ENCODE assay signal across 10 mouse cellular contexts in the genomic region with DNA sequence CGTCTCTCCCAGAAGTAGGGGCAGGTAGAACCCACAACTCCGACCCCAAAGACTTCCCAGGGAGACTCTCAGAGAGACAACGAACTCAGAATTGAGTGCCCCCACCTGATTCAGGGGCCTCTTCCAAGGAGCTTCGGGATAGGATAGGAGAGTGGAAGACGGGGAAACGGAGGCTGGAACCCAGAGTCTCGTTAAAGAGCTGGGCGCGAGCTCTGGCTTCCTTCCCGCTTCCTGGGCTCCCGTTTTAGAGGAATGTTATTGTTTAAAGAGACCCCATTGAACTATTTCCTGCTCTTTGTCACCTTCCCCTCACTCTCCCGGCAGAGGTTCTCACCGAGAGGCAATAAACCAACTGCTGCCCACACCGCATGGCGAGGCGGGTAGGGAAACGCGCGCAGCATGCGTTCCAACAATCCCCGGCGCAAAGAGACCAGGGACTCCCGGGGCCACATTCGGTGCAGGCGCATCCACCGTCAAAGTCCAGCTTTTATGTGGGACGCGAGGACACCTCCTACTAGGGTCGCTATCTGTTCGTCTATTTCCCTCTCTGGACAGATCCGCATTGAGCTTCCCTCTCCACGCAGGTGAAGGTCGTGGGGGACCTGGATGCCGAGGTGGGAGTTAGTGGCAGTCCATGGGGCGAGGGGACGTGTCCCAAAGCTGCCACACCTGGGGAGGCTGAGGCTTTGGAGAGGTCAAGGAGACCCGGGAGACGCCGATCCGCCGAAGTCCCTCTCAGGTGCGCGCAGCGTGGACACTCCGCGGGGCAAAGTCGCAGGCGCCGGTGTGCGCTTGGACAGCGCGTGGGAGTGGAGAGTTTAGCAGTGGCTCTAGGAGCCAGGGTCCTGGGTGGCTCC. TPM values are rescaled to one million over a fixed set of nuclear protein-coding genes. Genes with fewer than 3 reads are reported as not detected.
DNase-seq lines count a peak whose midpoint lies in the region; ATAC-seq and TF ChIP-seq lines count a peak whose summit lies in the region.
"Had no signal": no experiment of that assay in that cellular context is flagged by ENCODE, and none has a peak within 500 bp of the region (broad histone marks: within the 10 kb centered on the region; RNA-seq: fewer than 3 reads in every experiment).

No protein-coding gene starts in this region.

- peaks cover 100% of the 10 kb centered on the region for H3K27me3 ChIP-seq in heart, embryonic 14.5 days (ENCODE audit: control insufficient read depth, insufficient read depth, low read length)
- H3K27me3 ChIP-seq in hindbrain, embryonic 10.5 days (ENCODE audit: insufficient read depth, poor library complexity, severe bottlenecking), result peaks cover 100% of the 10 kb centered on the region
- H3K27me3 ChIP-seq in midbrain, embryonic 13.5 days, result peaks cover 100% of the 10 kb centered on the region

- H3K9ac ChIP-seq in heart, embryonic 14.5 days (ENCODE audit: low read length), result no peak overlapping the region
- no peak overlapping the region for H3K9ac ChIP-seq in ES-E14 (ENCODE audit: insufficient read depth, low read depth, low read length, poor library complexity, severe bottlenecking)
- no peak overlapping the region for H3K9ac ChIP-seq in midbrain, embryonic 13.5 days (replicated peaks)

- no peak for DNase-seq in heart, postnatal 4 days
- DNase-seq in ES-E14 (ENCODE audit: low read depth, low spot score), result no peak
- DNase-seq in hindbrain, embryonic 10.5 days (ENCODE audit: low spot score), result peak; percentile 35
- no peak for DNase-seq in adrenal gland, adult 2 months
- DNase-seq in lung, adult 18-20 months, result no peak
- DNase-seq: adrenal gland, postnatal 14 days had no signal

- H3K36me3 ChIP-seq in heart, embryonic 14.5 days (ENCODE audit: control insufficient read depth, insufficient read depth, low read length), result no peaks in the 10 kb centered on the region
- H3K36me3 ChIP-seq in ES-E14 (ENCODE audit: control insufficient read depth, insufficient read depth, low read length, poor library complexity, severe bottlenecking), result no peaks in the 10 kb centered on the region
- no peaks in the 10 kb centered on the region for H3K36me3 ChIP-seq in hindbrain, embryonic 10.5 days
- no peaks in the 10 kb centered on the region for H3K36me3 ChIP-seq in midbrain, embryonic 13.5 days

- no peak for ATAC-seq in heart, embryonic 14.5 days (ENCODE audit: insufficient number of reproducible peaks, insufficient read depth, low FRiP score, low read depth)
- ATAC-seq in midbrain, embryonic 13.5 days, result no peak
- no peak for ATAC-seq in erythroblast, adult 5-6 weeks (replicated peaks; ENCODE audit: low FRiP score, poor library complexity, severe bottlenecking)

- no peaks in the 10 kb centered on the region for H3K9me3 ChIP-seq in heart, embryonic 14.5 days (ENCODE audit: control insufficient read depth, low read length)
- H3K9me3 ChIP-seq in ES-E14 (ENCODE audit: control insufficient read depth, insufficient read depth, low read depth, low read length), result no peaks in the 10 kb centered on the region
- no peaks in the 10 kb centered on the region for H3K9me3 ChIP-seq in hindbrain, embryonic 10.5 days
- no peaks in the 10 kb centered on the region for H3K9me3 ChIP-seq in midbrain, embryonic 13.5 days

- H3K27ac ChIP-seq in heart, embryonic 14.5 days (replicated peaks in 1 of 2; ENCODE audit: control insufficient read depth in 1 of 2, insufficient read depth in 1 of 2, low read depth in 2 of 2, low read length in 2 of 2), result no peak overlapping the region
- no peak overlapping the region for H3K27ac ChIP-seq in ES-E14 (ENCODE audit: insufficient read depth, low read depth, low read length, poor library complexity, severe bottlenecking)
- H3K27ac ChIP-seq in hindbrain, embryonic 10.5 days, result no peak overlapping the region
- H3K27ac ChIP-seq in midbrain, embryonic 13.5 days, result no peak overlapping the region

- under 1% methylated on average over 52 of the region's 52 CpGs for WGBS in heart, embryonic 14.5 days
- under 1% methylated on average over 52 of the region's 52 CpGs for WGBS in hindbrain, embryonic 10.5 days
- under 1% methylated on average over 49 of the region's 52 CpGs for WGBS in midbrain, embryonic 13.5 days

- peaks cover 8 to 17% of the 10 kb centered on the region in 2 experiments; a peak in 3 of 4 replicates for H3K4me1 ChIP-seq in heart, embryonic 14.5 days (ENCODE audit: control insufficient read depth in 2 of 2, insufficient read depth in 2 of 2, low read length in 2 of 2)
- H3K4me1 ChIP-seq in ES-E14 (ENCODE audit: control insufficient read depth in 2 of 2, insufficient read depth in 2 of 2, low read length in 2 of 2, poor library complexity in 1 of 2), result peaks cover 0 to 20% of the 10 kb centered on the region in 2 experiments; a peak in 3 of 4 replicates
- H3K4me1 ChIP-seq in hindbrain, embryonic 10.5 days (replicated peaks), result peaks cover 42% of the 10 kb centered on the region
- H3K4me1 ChIP-seq in midbrain, embryonic 13.5 days (replicated peaks), result peaks cover 20% of the 10 kb centered on the region

- H3K4me2 ChIP-seq in heart, embryonic 14.5 days (ENCODE audit: low read length), result peak overlapping the region; percentile 60
- peak overlapping the region; percentile 45 for H3K4me2 ChIP-seq in midbrain, embryonic 13.5 days (replicated peaks)

- in situ Hi-C loops in ES-E14 (cut with MboI; ENCODE audit: low sequenced_read_pairs in 2 of 2, unreplicated experiment in 2 of 2), result no loop called here

- H3K4me3 ChIP-seq in heart, embryonic 14.5 days (ENCODE audit: control insufficient read depth in 1 of 2, insufficient read depth in 1 of 2, low read depth in 1 of 2, low read length in 2 of 2), result peak overlapping the region in 1 of 2 experiments; percentile 31; a peak in 2 of 4 replicates
- peak overlapping the region; percentile 54 to 62 for H3K4me3 ChIP-seq in ES-E14 (ENCODE audit: insufficient read depth in 1 of 2, low read depth in 1 of 2, low read length in 2 of 2, poor library complexity in 1 of 2, severe bottlenecking in 1 of 2)
- H3K4me3 ChIP-seq in hindbrain, embryonic 10.5 days, result peak overlapping the region; percentile 46
- peak overlapping the region; percentile 22 for H3K4me3 ChIP-seq in midbrain, embryonic 13.5 days (replicated peaks)

TF ChIP-seq in ES-E14, 5 proteins besides CTCF, POLR2A, EP300 and RAD21:
- no peak for TF ChIP-seq HCFC1 (IDR thresholded peaks at IDR 0.05; ENCODE audit: borderline replicate concordance, insufficient read depth, low read length)
- TF ChIP-seq MAFK (IDR thresholded peaks at IDR 0.05; ENCODE audit: insufficient read depth, low read depth, low read length), result no peak
- no peak for TF ChIP-seq ZNF384 (IDR thresholded peaks at IDR 0.05; ENCODE audit: low read depth, low read length)
- TF ChIP-seq CHD2 (IDR thresholded peaks at IDR 0.05; ENCODE audit: low read depth, low read length), result no peak
- TF ChIP-seq ZC3H11A (IDR thresholded peaks at IDR 0.05; ENCODE audit: borderline replicate concordance, low read depth, low read length), result no peak
TF ChIP-seq in ES-E14: peak in this region for 0.

RNA-seq across cellular contexts. Expression of a gene that starts 0.9 kb away (rescaled TPM):
- polyA plus RNA-seq in heart, embryonic 14.5 days (2014; fragmentation: Nextera tagmentation; extraction: Ambion mirVana), result 0.28 and 0.38 TPM in 2 replicates
- not detected for total RNA-seq in heart, postnatal 4 days (2021)
- 1.7 and 3.5 TPM in 2 replicates for total RNA-seq in ES-E14 (2012; rRNA removed)
- 0.54 and 1.2 TPM in 2 replicates for polyA plus RNA-seq in hindbrain, embryonic 10.5 days (2016; fragmentation: Nextera tagmentation; extraction: Ambion mirVana)
- 0.43 and 0.72 TPM in 2 replicates for polyA plus RNA-seq in midbrain, embryonic 13.5 days (2015; fragmentation: Nextera tagmentation; extraction: Ambion mirVana)
- total RNA-seq in adrenal gland, adult 2 months (2021), result not detected
- 0.26 and 0.28 TPM in 2 replicates for polyA plus RNA-seq in adrenal gland, adult 2 months (2012; rRNA removed)
- not detected in 2 replicates for total RNA-seq in erythroblast, adult 5-6 weeks (2015; ENCODE audit: low replicate concordance)
- not detected in 2 replicates for total RNA-seq in erythroblast, adult 5-6 weeks (2017; ENCODE audit: low replicate concordance)
- total RNA-seq: adrenal gland, postnatal 14 days had no signal
- polyA plus RNA-seq: liver, embryonic 16.5 days had no signal
